Mouse (Mus musculus): ENCODE measurements around the gene Net1.
"Not testable (repeated sequence)": the region's sequence is repeated elsewhere in the genome, so short reads cannot be mapped to it uniquely, and the experiment has no call there.

Net1 gene

GRCm38 (mm10) chr13:3917571-3918311 lies at the start of gene Net1, which contains the start of gene Tubal3:
Gene Net1 (minus strand): TSS chr13:3918220.
Gene Tubal3 (plus strand): TSS chr13:3918274.
- peak; percentile 61 for DNase-seq (ENCODE audit: low read depth, low spot score)

- DNase-seq (ENCODE audit: low read depth, low spot score), result no peak
Observed at GRCm38 (mm10) chr13:3951198-3951914, 33.3 kb upstream of the Net1 start.

- DNase-seq (ENCODE audit: low read depth, low spot score), result no peak
Observed at GRCm38 (mm10) chr13:3949477-3949876, 31.5 kb upstream of the Net1 start.

- DNase-seq (ENCODE audit: low read depth, low spot score), result no peak
Observed at GRCm38 (mm10) chr13:3947267-3947666, 29.2 kb upstream of the Net1 start.

GRCm38 (mm10) chr13:3945249-3945648 lies 27.2 kb upstream of the Net1 start, which contains the start of gene Ucn3:
Gene Ucn3 (minus strand): TSS chr13:3945349.
- no peak for DNase-seq (ENCODE audit: low read depth, low spot score)

- DNase-seq (ENCODE audit: low read depth, low spot score), result no peak
Observed at GRCm38 (mm10) chr13:3944699-3945098, 26.7 kb upstream of the Net1 start.

GRCm38 (mm10) chr13:3926046-3926445 lies 8.0 kb upstream of the Net1 start:
- DNase-seq (ENCODE audit: low read depth, low spot score), result no peak

GRCm38 (mm10) chr13:3925632-3926031 lies 7.6 kb upstream of the Net1 start:
- DNase-seq (ENCODE audit: low read depth, low spot score), result no peak

GRCm38 (mm10) chr13:3924483-3924882 lies 6.5 kb upstream of the Net1 start:
- DNase-seq (ENCODE audit: low read depth, low spot score), result no peak

GRCm38 (mm10) chr13:3913504-3913903 lies 4.5 kb downstream of the Net1 start:
- no peak for DNase-seq (ENCODE audit: low read depth, low spot score)

- DNase-seq (ENCODE audit: low read depth, low spot score), result no peak
Observed at GRCm38 (mm10) chr13:3910356-3910755, 7.7 kb downstream of the Net1 start.

- DNase-seq (ENCODE audit: low read depth, low spot score), result no peak
Observed at GRCm38 (mm10) chr13:3908262-3908661, 9.8 kb downstream of the Net1 start.

GRCm38 (mm10) chr13:3907151-3907696 lies 10.8 kb downstream of the Net1 start:
- no peak for DNase-seq (ENCODE audit: low read depth, low spot score)

GRCm38 (mm10) chr13:3899301-3899700 lies 18.7 kb downstream of the Net1 start:
- DNase-seq (ENCODE audit: low read depth, low spot score), result no peak

- DNase-seq (ENCODE audit: low read depth, low spot score), result not testable (repeated sequence)
Observed at GRCm38 (mm10) chr13:3898202-3898601, 19.8 kb downstream of the Net1 start.

- no peak for DNase-seq (ENCODE audit: low read depth, low spot score)
Observed at GRCm38 (mm10) chr13:3896913-3897312, 21.1 kb downstream of the Net1 start.

GRCm38 (mm10) chr13:3896032-3896431 lies 22.0 kb downstream of the Net1 start:
- DNase-seq (ENCODE audit: low read depth, low spot score), result no peak

- no peak for DNase-seq (ENCODE audit: low read depth, low spot score)
Observed at GRCm38 (mm10) chr13:3895397-3895980, 22.5 kb downstream of the Net1 start.

GRCm38 (mm10) chr13:3894549-3894948 lies 23.5 kb downstream of the Net1 start:
- no peak for DNase-seq (ENCODE audit: low read depth, low spot score)

GRCm38 (mm10) chr13:3893126-3893734 lies 24.8 kb downstream of the Net1 start:
- peak; percentile 66 for DNase-seq (ENCODE audit: low read depth, low spot score)

GRCm38 (mm10) chr13:3892601-3893000 lies 25.4 kb downstream of the Net1 start:
- DNase-seq (ENCODE audit: low read depth, low spot score), result no peak

Measured in telencephalon, adult 2 months (tissue).